In the genomic region with DNA sequence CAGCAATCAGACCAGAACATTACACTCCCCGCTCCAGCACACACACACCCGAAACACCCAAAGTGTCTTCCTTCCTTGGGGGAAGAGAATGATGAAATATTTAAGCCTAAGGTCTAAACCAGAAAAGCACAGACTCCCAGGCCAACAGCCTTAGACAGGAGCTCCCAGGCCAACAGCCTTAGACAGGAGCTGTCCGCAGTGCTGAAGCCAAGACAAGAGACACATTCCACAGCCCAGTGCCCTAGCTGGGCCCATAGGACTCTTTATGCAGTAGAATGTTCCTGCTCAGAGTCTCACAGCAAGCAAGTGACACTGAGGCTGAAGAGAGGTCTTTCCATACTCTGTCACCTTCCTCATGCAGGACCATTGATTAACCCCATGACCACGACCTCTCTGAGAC, we compare ENCODE assay signal across 9 mouse cellular contexts.
DNase-seq lines count a peak whose midpoint lies in the region; ATAC-seq lines count a peak whose summit lies in the region.
"Had no signal": no experiment of that assay in that cellular context is flagged by ENCODE, and none has a peak within 500 bp of the region (broad histone marks: within the 10 kb centered on the region; RNA-seq: fewer than 3 reads in every experiment).

No protein-coding gene starts in this region.

- no peak for ATAC-seq in monocyte, adult 5-6 weeks (replicated peaks; ENCODE audit: insufficient number of reproducible peaks, low FRiP score, low TSS enrichment, poor library complexity, severe bottlenecking)

- DNase-seq in heart, adult 8-10 months (ENCODE audit: low spot score): peak; percentile 4
- DNase-seq in heart, adult 9 months (ENCODE audit: low spot score in 2 of 2): no peak
- peak; percentile 21 for DNase-seq in thymus, postnatal 4 days
- DNase-seq in thymus, postnatal 36 days: no peak
- DNase-seq in heart, postnatal 4 days: peak; percentile 73
- DNase-seq in yolk sac, embryonic 10.5 days (ENCODE audit: low spot score): peak; percentile 16
- DNase-seq in cerebellum, postnatal 4 days (ENCODE audit: low spot score in 2 of 2): no peak
- DNase-seq: cerebellum, postnatal 36 days had no signal

Comparison
In these comparisons a context has a peak if more than half of its experiments do, and no peak if none do; other contexts are left out.
1. DNase-seq: peak in heart, adult 8-10 months (single experiment), thymus, postnatal 4 days (single experiment), heart, postnatal 4 days (single experiment) and yolk sac, embryonic 10.5 days (single experiment); none in heart, adult 9 months (0 of 2), thymus, postnatal 36 days (0 of 2) and cerebellum, postnatal 4 days (0 of 2).